Mouse (Mus musculus) NIH3T3 (cell line): Measurements from ENCODE around the gene Gm11758.
A peak's percentile ranks its signal among the peaks of the same experiment; 100 is the strongest.
"Not testable (repeated sequence)": the region's sequence is repeated elsewhere in the genome, so short reads cannot be mapped to it uniquely, and the experiment has no call there.

ENCODE experiments used
- DNase-seq: peaks from one replicate; pipeline ENCODE4 v3.0.0-alpha.2; 2012; ENCODE audit warnings: low read depth

Gm11758 gene

GRCm38 (mm10) chr4:73876166-73876565, at the start of gene Gm11758:
Gene Gm11758 (minus strand): TSS chr4:73876266.
- not testable (repeated sequence) for DNase-seq

DNA sequence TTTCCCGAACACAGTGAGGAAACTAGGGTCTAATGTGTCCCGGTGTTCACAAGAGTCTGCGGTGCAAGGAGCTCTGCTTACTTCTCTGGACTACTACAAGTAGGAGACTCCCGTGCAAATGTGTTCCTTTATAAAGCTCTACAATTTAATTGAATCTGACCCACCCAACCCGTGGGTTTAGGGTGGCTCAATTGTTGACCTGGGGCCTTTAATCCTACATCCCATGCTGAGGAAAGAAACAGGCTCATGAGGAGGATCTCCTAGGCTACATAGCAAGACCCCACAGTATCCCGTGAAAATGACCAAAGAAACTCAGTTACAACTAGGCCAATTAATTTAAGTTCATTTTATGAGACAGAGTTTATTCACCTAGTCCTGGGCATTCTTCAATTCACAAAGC, 44.6 kb upstream of the Gm11758 start, which contains the start of gene Gm11756:
Gm11756 (minus strand) TSS at position 101 of the 400 bp plus-strand sequence.
- DNase-seq: not testable (repeated sequence)

GRCm38 (mm10) chr4:73905853-73906252, 29.8 kb upstream of the Gm11758 start, which contains the start of gene Gm13871:
Gene Gm13871 (minus strand): TSS chr4:73905953.
- not testable (repeated sequence) for DNase-seq

GRCm38 (mm10) chr4:73891012-73891411, 14.9 kb upstream of the Gm11758 start, which contains the start of gene Gm11757:
Gene Gm11757 (minus strand): TSS chr4:73891112.
- not testable (repeated sequence) for DNase-seq

GRCm38 (mm10) chr4:73826587-73826986, 49.5 kb downstream of the Gm11758 start:
- peak; percentile 8 for DNase-seq
